Mouse (Mus musculus): Measurements from ENCODE around the gene Zfp217. TPM values are rescaled to one million over a fixed set of nuclear protein-coding genes. Genes with fewer than 3 reads are reported as not detected.

Zfp217 gene
- polyA plus RNA-seq, 1 experiment from 2014 or later: 3.3 TPM

DNA sequence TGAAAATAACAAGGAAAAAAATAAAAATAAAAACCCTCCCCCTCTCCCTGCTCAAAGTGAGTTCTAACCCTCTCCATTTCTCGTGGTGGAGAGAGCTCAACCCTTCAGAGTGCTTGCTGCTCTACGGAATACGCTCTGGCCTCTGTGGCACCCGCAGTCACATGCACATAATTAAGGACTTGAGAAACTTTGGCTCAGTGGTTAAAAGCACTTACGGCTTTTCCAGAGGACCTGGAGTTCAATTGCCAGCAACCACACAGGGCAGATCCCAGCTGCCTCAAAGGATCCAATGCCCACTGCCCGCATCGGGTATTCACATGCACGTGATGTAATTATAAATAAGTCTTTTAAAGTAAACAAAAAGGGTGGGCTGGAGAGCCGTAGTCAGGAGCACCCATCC lies 41.9 kb downstream of the Zfp217 start:
- Histone ChIP-seq H3K9ac (no peak overlapping the region), H3K4me1 (no peaks in the 10 kb centered on the region), H3K27ac (no peak overlapping the region; the same call in 1 of the 2 replicates), H3K27me3 (no peaks in the 10 kb centered on the region), H3K9me3 (no peaks in the 10 kb centered on the region), H3K36me3 (peaks cover 39% of the 10 kb centered on the region), H3K4me2 (no peak overlapping the region), H3K4me3 (no peak overlapping the region)
- no peak for ATAC-seq (ENCODE audit: insufficient number of reproducible peaks, low FRiP score, low TSS enrichment, low read depth)
- WGBS: 55% methylated on average over 9 of the region's 9 CpGs

DNA sequence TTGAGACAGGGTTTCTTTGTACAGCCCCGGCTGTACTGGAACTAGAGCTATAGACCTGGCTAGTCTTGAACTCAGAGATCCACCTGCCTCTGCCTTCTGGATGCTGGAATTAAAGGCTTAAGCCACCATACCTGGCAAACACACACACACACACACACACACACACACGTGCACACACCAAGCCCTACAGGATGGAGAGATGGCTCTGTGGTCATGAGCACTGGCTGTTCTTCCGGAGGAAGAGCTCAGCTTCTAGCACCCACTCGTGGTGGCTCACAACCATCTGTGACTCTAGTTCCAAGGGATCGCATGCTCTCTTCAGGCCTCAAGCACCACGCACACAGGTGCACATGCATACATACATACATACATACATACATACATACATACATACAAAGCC lies 43.5 kb downstream of the Zfp217 start:
- Histone ChIP-seq H3K4me2 (no peak overlapping the region), H3K9me3 (no peaks in the 10 kb centered on the region), H3K27ac (no peak overlapping the region), H3K9ac (no peak overlapping the region), H3K27me3 (no peaks in the 10 kb centered on the region), H3K4me3 (no peak overlapping the region), H3K4me1 (no peaks in the 10 kb centered on the region), H3K36me3 (peaks cover 24% of the 10 kb centered on the region; the same call in 1 of the 2 replicates)
- no peak for ATAC-seq (ENCODE audit: insufficient number of reproducible peaks, low FRiP score, low TSS enrichment, low read depth)
- WGBS: 83% methylated on average over 6 of the region's 6 CpGs

DNA sequence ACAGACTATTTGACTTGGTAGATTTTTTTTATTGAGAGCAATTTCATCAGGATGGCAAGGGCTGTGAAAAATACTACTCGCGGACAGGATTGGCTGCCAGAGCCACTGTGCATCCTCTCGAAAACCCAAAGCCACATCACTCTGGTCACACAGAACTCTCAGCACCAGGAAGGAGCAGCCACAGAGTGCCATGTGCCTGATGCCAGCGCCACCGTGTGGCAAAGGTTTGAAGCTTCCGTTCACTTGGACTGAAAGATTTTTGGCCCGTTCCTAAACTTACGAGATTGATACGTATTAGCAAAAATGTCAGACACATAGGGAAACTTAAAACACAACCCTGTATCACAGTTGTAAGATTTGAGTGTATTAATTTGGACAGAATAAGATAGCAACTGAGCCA lies 44.1 kb downstream of the Zfp217 start:
- WGBS: 41% methylated on average over 9 of the region's 9 CpGs
- Histone ChIP-seq H3K9me3 (no peaks in the 10 kb centered on the region), H3K27ac (no peak overlapping the region), H3K4me3 (no peak overlapping the region), H3K4me2 (no peak overlapping the region), H3K27me3 (no peaks in the 10 kb centered on the region), H3K4me1 (no peaks in the 10 kb centered on the region), H3K36me3 (peaks cover 22% of the 10 kb centered on the region; the same call in 1 of the 2 replicates), H3K9ac (no peak overlapping the region)
- no peak for ATAC-seq (ENCODE audit: insufficient number of reproducible peaks, low FRiP score, low TSS enrichment, low read depth)

DNA sequence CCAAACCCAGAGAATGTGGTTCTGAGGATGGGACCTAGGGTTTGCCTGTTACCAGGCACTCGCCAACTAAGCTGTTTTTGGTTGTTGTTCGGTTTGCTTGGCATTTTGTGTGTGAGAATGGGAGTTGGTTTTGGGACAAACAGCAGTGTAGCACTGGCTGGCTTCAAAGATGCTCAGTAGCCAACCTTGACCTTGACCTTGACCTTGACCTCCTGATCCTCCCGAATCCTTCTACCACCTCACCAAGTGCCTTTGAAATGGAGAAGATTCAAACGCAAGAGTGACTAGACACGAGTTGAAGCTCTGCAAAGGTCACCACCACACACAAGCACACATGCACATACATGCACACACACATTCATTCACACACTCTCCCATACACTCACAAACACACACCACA lies 44.6 kb downstream of the Zfp217 start:
- ATAC-seq (ENCODE audit: insufficient number of reproducible peaks, low FRiP score, low TSS enrichment, low read depth): no peak
- no peaks in the 10 kb centered on the region for H3K9me3 ChIP-seq
- H3K27me3 ChIP-seq: no peaks in the 10 kb centered on the region
- no peak overlapping the region for H3K4me2 ChIP-seq
- H3K36me3 ChIP-seq: peaks cover 22% of the 10 kb centered on the region; the same call in 1 of the 2 replicates
- 85% methylated on average over 5 of the region's 5 CpGs for WGBS
- H3K9ac ChIP-seq: no peak overlapping the region
- no peaks in the 10 kb centered on the region for H3K4me1 ChIP-seq
- no peak overlapping the region for H3K4me3 ChIP-seq
- no peak overlapping the region for H3K27ac ChIP-seq

DNA sequence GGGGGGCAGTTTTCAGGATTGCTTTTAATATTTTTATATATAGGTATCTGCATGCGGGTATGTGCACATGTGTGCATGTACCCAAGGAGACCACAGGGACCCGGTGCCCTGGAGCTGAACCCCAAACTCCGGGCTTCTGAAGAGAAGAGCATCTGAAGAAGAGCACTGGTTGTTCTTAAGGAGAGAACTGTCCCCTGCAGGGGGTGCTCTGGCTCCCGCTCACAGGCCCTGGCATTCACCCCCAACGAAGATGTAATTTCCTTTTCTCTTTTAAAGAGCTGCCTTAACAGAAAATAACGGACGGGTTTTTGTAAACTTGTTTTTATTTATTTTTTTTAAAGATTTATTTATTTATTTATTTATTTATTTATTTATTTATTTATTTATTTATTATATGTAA lies 46.0 kb downstream of the Zfp217 start:
- Histone ChIP-seq H3K4me3 (no peak overlapping the region), H3K27me3 (no peaks in the 10 kb centered on the region), H3K27ac (no peak overlapping the region), H3K9me3 (no peaks in the 10 kb centered on the region), H3K4me1 (no peaks in the 10 kb centered on the region), H3K9ac (no peak overlapping the region), H3K36me3 (peaks cover 10% of the 10 kb centered on the region; the same call in 1 of the 2 replicates), H3K4me2 (no peak overlapping the region)
- 72% methylated on average over 7 of the region's 7 CpGs for WGBS
- ATAC-seq (ENCODE audit: insufficient number of reproducible peaks, low FRiP score, low TSS enrichment, low read depth): no peak

DNA sequence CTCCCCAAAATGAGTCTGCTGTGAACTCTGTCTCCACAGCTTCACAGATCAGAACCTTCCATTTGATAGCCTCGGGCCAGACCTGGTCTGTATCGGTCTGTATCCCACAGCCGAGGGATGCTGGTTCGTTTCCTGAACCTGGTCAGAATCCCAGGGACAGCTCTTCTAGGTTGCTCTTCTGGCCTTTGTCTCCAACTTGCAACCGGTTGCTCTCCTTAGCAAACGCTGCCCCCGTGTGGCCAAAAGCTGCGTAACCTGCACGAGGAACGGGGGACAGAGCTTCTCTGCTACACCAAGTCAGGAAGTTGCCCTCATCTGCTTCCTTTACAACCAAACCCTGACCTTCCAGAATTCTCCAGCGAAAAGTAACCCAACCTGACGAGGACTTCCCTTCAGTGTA lies 46.8 kb downstream of the Zfp217 start:
- under 1% methylated on average over 12 of the region's 12 CpGs for WGBS
- no peak overlapping the region for H3K27ac ChIP-seq
- no peak overlapping the region for H3K4me3 ChIP-seq
- H3K9me3 ChIP-seq: no peaks in the 10 kb centered on the region
- H3K4me1 ChIP-seq: no peaks in the 10 kb centered on the region
- H3K27me3 ChIP-seq: no peaks in the 10 kb centered on the region
- ATAC-seq (ENCODE audit: insufficient number of reproducible peaks, low FRiP score, low TSS enrichment, low read depth): no peak
- no peak overlapping the region for H3K4me2 ChIP-seq
- no peak overlapping the region for H3K9ac ChIP-seq
- H3K36me3 ChIP-seq: 0 out of 2 replicates have a peak, but pooled peaks cover 2% of the 10 kb centered on the region

DNA sequence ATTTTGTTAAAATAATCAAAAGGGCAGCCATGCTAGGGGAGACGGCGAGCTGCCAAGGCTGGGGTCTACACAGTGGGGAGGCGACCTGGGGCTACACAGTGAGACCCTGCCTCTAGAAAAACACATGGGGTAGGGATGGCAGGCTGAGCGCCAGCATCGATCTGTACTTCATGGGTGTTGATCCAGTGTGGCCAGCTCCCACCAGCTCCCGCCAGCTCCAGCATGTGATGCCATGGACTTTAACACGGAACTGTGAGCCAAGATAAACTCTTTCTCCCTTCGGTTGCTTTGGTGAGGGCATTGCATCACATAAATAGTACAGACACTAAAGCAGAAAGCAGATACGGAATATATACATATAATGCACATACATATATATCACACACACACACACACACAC lies 53.0 kb downstream of the Zfp217 start:
- 79% methylated on average over 9 of the region's 9 CpGs for WGBS

DNA sequence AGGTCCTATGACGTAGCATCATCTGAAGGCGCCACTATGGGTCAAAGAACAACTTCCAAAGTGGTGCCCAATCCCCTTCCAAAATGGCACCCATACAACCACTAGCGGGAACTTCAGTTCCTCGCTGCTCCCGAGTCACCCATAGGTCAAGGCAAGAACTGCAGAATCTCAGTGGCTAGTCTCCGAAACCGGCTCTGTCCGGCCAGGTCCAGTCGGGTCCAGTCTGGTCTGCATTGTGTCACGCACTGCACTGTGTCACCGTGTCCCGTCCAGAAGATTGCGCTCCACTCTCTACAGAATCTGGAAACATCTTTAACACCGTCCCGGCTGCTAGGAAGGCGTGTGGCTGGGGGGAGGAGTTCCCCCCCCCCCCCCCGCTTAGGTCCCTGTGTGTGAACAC lies 53.7 kb downstream of the Zfp217 start:
- Histone ChIP-seq H3K27ac (no peak overlapping the region), H3K4me1 (peaks cover 10% of the 10 kb centered on the region; the same call in 1 of the 2 replicates), H3K4me2 (no peak overlapping the region), H3K9me3 (no peaks in the 10 kb centered on the region), H3K27me3 (no peaks in the 10 kb centered on the region), H3K36me3 (no peaks in the 10 kb centered on the region), H3K4me3 (no peak overlapping the region), H3K9ac (no peak overlapping the region)
- WGBS: 92% methylated on average over 17 of the region's 17 CpGs
- ATAC-seq (ENCODE audit: insufficient number of reproducible peaks, low FRiP score, low TSS enrichment, low read depth): no peak

More for the DNA sequence above, 53.0 kb downstream of the Zfp217 start:
- no peak for ATAC-seq (ENCODE audit: insufficient number of reproducible peaks, low FRiP score, low TSS enrichment, low read depth)
- Histone ChIP-seq H3K27ac (no peak overlapping the region), H3K27me3 (no peaks in the 10 kb centered on the region), H3K9ac (no peak overlapping the region), H3K9me3 (no peaks in the 10 kb centered on the region), H3K36me3 (no peaks in the 10 kb centered on the region), H3K4me2 (no peak overlapping the region), H3K4me3 (no peak overlapping the region), H3K4me1 (peaks cover 10% of the 10 kb centered on the region; the same call in 1 of the 2 replicates)

DNA sequence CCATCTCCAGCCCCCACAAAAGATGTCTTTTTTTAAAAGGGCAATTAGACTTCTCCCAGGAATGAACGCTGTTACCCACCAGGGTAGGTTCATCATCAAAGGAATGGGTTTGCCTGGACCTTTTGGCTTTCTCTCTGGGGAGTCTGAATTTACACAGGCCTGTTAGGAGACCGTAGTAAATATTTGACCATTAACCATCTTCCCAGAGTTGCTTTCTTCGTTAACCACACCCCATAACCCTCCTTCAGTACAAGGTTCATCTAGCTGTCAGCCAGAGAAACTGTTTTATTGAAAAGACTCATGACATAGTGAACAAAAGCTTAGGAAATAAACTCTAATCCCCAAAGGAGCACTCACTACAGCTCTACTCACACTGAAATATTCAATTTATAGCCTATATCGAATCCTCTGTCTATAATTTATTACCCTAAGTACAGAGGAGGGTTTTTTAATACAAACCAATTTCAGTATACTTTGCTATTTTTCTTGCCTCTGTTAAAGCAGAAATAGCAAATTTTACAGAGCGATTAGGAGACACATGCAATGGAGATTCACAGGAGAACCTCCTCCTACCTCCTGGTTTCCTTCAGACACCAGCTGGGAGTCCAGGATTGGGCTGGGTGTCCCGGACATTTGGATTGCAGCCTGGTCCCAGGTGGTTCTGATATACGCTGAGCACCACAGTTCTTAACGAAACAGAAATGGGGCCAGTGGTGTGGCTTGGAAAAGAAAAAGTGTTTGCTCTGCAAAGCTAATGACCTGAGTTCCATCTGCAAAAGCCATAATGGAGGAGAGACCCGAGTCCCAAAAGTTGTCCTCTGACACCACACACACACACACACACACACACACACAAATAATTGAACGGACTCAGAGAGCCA lies 56.1 kb downstream of the Zfp217 start:
- Histone ChIP-seq H3K9ac (no peak overlapping the region), H3K4me3 (no peak overlapping the region), H3K9me3 (no peaks in the 10 kb centered on the region), H3K27me3 (no peaks in the 10 kb centered on the region), H3K36me3 (no peaks in the 10 kb centered on the region), H3K4me1 (peaks cover 10% of the 10 kb centered on the region; the same call in 1 of the 2 replicates), H3K27ac (no peak overlapping the region), H3K4me2 (no peak overlapping the region)
- WGBS: 34% methylated on average over 10 of the region's 10 CpGs
- ATAC-seq (ENCODE audit: insufficient number of reproducible peaks, low FRiP score, low TSS enrichment, low read depth): peak; percentile 43; the same call in 1 of the 2 replicates

DNA sequence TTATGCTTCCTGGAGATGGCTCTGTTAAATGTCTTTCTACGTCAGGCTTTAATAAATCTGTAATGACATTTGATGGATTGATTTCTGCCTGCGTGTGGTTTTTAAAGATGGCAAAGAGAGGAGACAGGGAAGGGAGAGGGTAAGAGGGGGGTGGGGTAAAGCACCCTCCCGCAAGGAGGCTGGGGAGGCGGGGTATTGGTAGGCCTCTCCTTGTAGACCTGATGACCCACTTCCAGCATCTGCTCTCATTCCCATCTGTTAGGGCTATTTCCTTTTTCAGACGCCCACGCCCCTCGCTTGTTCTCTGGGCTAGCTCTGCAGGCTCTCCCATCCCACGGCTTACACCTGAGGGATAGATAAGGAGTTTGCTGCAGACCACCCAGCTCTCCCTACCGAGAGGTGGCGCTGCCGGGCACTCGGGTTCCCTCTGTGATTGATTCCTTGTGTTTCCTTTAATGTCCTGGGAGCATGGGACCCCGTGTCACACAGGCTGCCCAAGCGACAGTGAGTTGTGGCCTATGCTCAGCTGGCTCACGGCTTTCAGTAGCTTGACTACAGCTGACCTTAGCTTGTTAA lies 69.4 kb downstream of the Zfp217 start:
- Histone ChIP-seq H3K9ac (no peak overlapping the region), H3K4me3 (no peak overlapping the region), H3K4me1 (0 out of 2 replicates have a peak, but pooled peaks cover 3% of the 10 kb centered on the region), H3K27ac (no peak overlapping the region), H3K36me3 (no peaks in the 10 kb centered on the region), H3K9me3 (no peaks in the 10 kb centered on the region), H3K27me3 (no peaks in the 10 kb centered on the region), H3K4me2 (no peak overlapping the region)
- ATAC-seq (ENCODE audit: insufficient number of reproducible peaks, low FRiP score, low TSS enrichment, low read depth): no peak
- 40% methylated on average over 15 of the region's 15 CpGs for WGBS

DNA sequence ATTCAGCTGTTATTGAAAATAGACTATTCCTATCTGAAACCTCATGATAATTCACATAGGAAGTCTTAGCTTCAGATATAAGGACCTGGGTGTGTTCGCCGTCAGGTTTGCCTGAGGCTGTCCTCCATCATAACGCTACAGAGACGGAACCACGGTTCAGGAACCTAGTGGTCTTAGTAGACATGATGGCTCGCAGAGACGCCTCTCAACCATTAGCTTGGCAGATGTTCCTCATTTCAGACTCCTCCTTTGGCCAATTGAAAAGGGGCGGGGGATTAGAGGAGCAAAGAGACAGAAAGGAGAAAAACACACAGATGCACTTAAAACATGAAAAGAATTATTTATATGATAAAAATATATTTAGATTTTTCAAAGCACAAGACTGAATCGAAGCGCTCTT lies 69.9 kb downstream of the Zfp217 start:
- ATAC-seq (ENCODE audit: insufficient number of reproducible peaks, low FRiP score, low TSS enrichment, low read depth): no peak

DNA sequence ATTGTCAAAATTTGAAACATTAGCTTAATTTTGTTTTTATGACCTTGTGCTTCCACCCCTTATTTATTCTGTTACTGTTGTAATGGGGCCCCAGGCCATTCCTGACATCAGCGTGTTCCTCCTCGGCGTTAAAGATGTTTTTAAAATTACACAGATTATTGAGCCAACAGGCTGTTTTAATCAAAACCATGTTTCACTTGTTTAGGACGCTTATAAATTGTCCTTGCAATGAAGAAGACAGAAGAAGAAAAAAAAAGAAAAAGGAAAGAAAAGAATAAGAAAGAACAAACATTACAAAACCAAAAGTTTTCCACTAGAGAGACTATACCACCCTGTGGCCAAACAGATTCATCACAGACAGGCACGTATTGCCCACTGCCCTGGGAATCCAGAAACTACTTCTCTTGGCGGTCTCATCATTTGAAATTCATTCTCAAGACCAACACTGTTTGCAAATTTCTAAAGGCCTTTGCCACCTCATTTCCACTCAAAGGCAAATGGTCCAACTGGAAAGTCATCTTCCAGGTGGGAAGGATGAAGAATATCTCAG lies 70.9 kb downstream of the Zfp217 start:
- Histone ChIP-seq H3K9me3 (no peaks in the 10 kb centered on the region), H3K4me2 (no peak overlapping the region), H3K4me3 (no peak overlapping the region), H3K36me3 (no peaks in the 10 kb centered on the region), H3K27ac (no peak overlapping the region), H3K9ac (no peak overlapping the region), H3K27me3 (no peaks in the 10 kb centered on the region), H3K4me1 (peaks cover 9% of the 10 kb centered on the region; the same call in 1 of the 2 replicates)
- ATAC-seq (ENCODE audit: insufficient number of reproducible peaks, low FRiP score, low TSS enrichment, low read depth): no peak
- WGBS: 34% methylated on average over 6 of the region's 6 CpGs

More for the DNA sequence above, 69.9 kb downstream of the Zfp217 start:
- no peak overlapping the region for H3K4me3 ChIP-seq
- H3K4me2 ChIP-seq: no peak overlapping the region
- H3K4me1 ChIP-seq: 0 out of 2 replicates have a peak, but pooled peaks cover 3% of the 10 kb centered on the region
- no peak overlapping the region for H3K9ac ChIP-seq
- no peaks in the 10 kb centered on the region for H3K27me3 ChIP-seq
- H3K9me3 ChIP-seq: no peaks in the 10 kb centered on the region
- no peak overlapping the region for H3K27ac ChIP-seq
- 65% methylated on average over 10 of the region's 10 CpGs for WGBS
- no peaks in the 10 kb centered on the region for H3K36me3 ChIP-seq

Measured in limb, embryonic 15.5 days (tissue).